In genomic region chr6:102535599-102535998, GRCm38 (mm10) we compare ENCODE assay signal across 26 mouse cellular contexts. TPM values are rescaled to one million over a fixed set of nuclear protein-coding genes. Genes with fewer than 3 reads are reported as not detected.
DNase-seq lines count a peak whose midpoint lies in the region; ATAC-seq and TF ChIP-seq lines count a peak whose summit lies in the region.
"Had no signal": no experiment of that assay in that cellular context is flagged by ENCODE, and none has a peak within 500 bp of the region (broad histone marks: within the 10 kb centered on the region; RNA-seq: fewer than 3 reads in every experiment).

No protein-coding gene starts in this region.

- H3K9me3 ChIP-seq in liver, embryonic 14.5 days (ENCODE audit: control insufficient read depth, low read length) = no peaks in the 10 kb centered on the region
- H3K9me3 ChIP-seq: forebrain, embryonic 13.5 days; heart, embryonic 13.5 days; hindbrain, embryonic 12.5 days had no signal

- ATAC-seq in liver, embryonic 14.5 days (ENCODE audit: insufficient read depth) = peak; percentile 80
- peak; percentile 87 for ATAC-seq in megakaryocyte-erythroid progenitor cell, adult 5-6 weeks (replicated peaks; ENCODE audit: low FRiP score, low TSS enrichment, poor library complexity, severe bottlenecking)
- ATAC-seq in cerebellum, adult (ENCODE audit: insufficient number of reproducible peaks, low FRiP score, low TSS enrichment) = no peak
- ATAC-seq: activated CD4-positive, CD25-positive, alpha-beta regulatory T cell, adult 4 months; CD4-positive, CD25-positive, alpha-beta regulatory T cell, adult 4 months; forebrain, embryonic 13.5 days; forebrain, postnatal 0 days; hindbrain, embryonic 16.5 days; inflammation-experienced regulatory T-cells, adult 6 months; Patski had no signal

- peak; percentile 90 for DNase-seq in MEL-GATA-1-ER (ENCODE audit: extremely low read depth, low read depth)
- DNase-seq in c-Kit-positive CD71-positive TER-119-positive erythroid progenitor cells, embryonic 14.5 days (ENCODE audit: low spot score) = peak; percentile 18
- peak; percentile 19 to 51 (median 37) for DNase-seq in liver, embryonic 14.5 days (ENCODE audit: low read depth in 3 of 3, low spot score in 3 of 3)
- no peak for DNase-seq in layer of hippocampus, adult 18-20 months (ENCODE audit: low spot score in 2 of 2)
- DNase-seq in neural tube, embryonic 10.5 days (ENCODE audit: extremely low spot score, low spot score) = no peak
- DNase-seq: adrenal gland, postnatal 14 days; B cell, adult 2 months; cerebellum, adult 11-12 months; cerebellum, adult 9-10 months; cerebellum, postnatal 25 days; forebrain, postnatal 0 days; gastrocnemius, adult 2 months; gastrocnemius, postnatal 25 days; heart, adult 11 months; heart, postnatal 4 days had no signal

- 0 out of 2 replicates have a peak overlapping the region, but pooled peaks have one; percentile 20 for H3K27ac ChIP-seq in liver, embryonic 14.5 days
- H3K27ac ChIP-seq: forebrain, embryonic 13.5 days; gastrocnemius, adult 2 months; heart, embryonic 13.5 days; hindbrain, embryonic 12.5 days had no signal

- no peaks in the 10 kb centered on the region for H3K27me3 ChIP-seq in liver, embryonic 14.5 days (ENCODE audit: control insufficient read depth, insufficient read depth, low read length)
- H3K27me3 ChIP-seq: forebrain, embryonic 13.5 days; heart, embryonic 13.5 days; hindbrain, embryonic 12.5 days; Patski had no signal

- no peak overlapping the region for H3K4me3 ChIP-seq in liver, embryonic 14.5 days (ENCODE audit: insufficient read depth in 1 of 2, low read depth in 2 of 2, low read length in 2 of 2)
- H3K4me3 ChIP-seq: forebrain, embryonic 13.5 days; gastrocnemius, adult 2 months; heart, embryonic 13.5 days; hindbrain, embryonic 12.5 days had no signal

- TF ChIP-seq CTCF in liver, embryonic 14.5 days (IDR thresholded peaks at IDR 0.05; ENCODE audit: low read depth) = no peak

- WGBS in liver, embryonic 14.5 days (ENCODE audit: insufficient replicate concordance) = 15% methylated on average over 4 of the region's 4 CpGs

- TF ChIP-seq EP300 in liver, embryonic 14.5 days (IDR thresholded peaks at IDR 0.05; ENCODE audit: low read depth) = peak; percentile 77

- no peaks in the 10 kb centered on the region for H3K36me3 ChIP-seq in liver, embryonic 14.5 days (replicated peaks; ENCODE audit: control insufficient read depth, insufficient read depth, low read depth)
- H3K36me3 ChIP-seq: G1E; heart, embryonic 13.5 days; hindbrain, embryonic 12.5 days had no signal

- H3K4me2 ChIP-seq in liver, embryonic 14.5 days (ENCODE audit: low read depth) = peak overlapping the region; percentile 15
- H3K4me2 ChIP-seq: forebrain, embryonic 13.5 days; heart, embryonic 13.5 days; hindbrain, embryonic 12.5 days had no signal

- peaks cover 2 to 6% of the 10 kb centered on the region in 2 experiments; a peak in 2 of 4 replicates for H3K4me1 ChIP-seq in liver, embryonic 14.5 days (replicated peaks; ENCODE audit: control insufficient read depth in 2 of 2, insufficient read depth in 2 of 2, low read length in 1 of 2)
- H3K4me1 ChIP-seq: forebrain, embryonic 13.5 days; heart, embryonic 13.5 days; hindbrain, embryonic 12.5 days had no signal

- H3K9ac ChIP-seq in liver, embryonic 14.5 days (replicated peaks) = no peak overlapping the region
- H3K9ac ChIP-seq: forebrain, embryonic 13.5 days; forebrain, postnatal 0 days; heart, embryonic 13.5 days; hindbrain, embryonic 12.5 days had no signal

RNA-seq across cellular contexts. Expression of gene Cntn3, which starts 37.3 kb away (rescaled TPM):
- 0.48 and 0.70 TPM in 2 replicates for polyA plus RNA-seq in liver, embryonic 14.5 days (2012; rRNA removed)
- 1.1 and 1.3 TPM in 2 replicates for polyA plus RNA-seq in liver, embryonic 14.5 days (2014; fragmentation: Nextera tagmentation; extraction: Ambion mirVana)
- total RNA-seq in megakaryocyte-erythroid progenitor cell, adult 5-6 weeks (2014; fragmentation: Nextera tagmentation) = not detected in 2 replicates
- not detected in 2 replicates for total RNA-seq in megakaryocyte-erythroid progenitor cell, adult 5-6 weeks (2017)
- total RNA-seq in layer of hippocampus, adult 18-20 months (2021) = 10 to 100 TPM; 11.2 to 12.1 TPM
- total RNA-seq: G1E; gastrocnemius, adult 2 months; gastrocnemius, postnatal 25 days had no signal
- polyA plus RNA-seq: activated CD4-positive, CD25-positive, alpha-beta regulatory T cell, adult 4 months; CD4-positive, CD25-positive, alpha-beta regulatory T cell, adult 4 months; G1E; inflammation-experienced regulatory T-cells, adult 6 months had no signal

Comparison
In these comparisons a context has a peak if more than half of its experiments do, and no peak if none do; other contexts are left out.
1. DNase-seq: peak in MEL-GATA-1-ER (single experiment), c-Kit-positive CD71-positive TER-119-positive erythroid progenitor cells, embryonic 14.5 days (single experiment) and liver, embryonic 14.5 days (3 of 3); none in layer of hippocampus, adult 18-20 months (0 of 2) and neural tube, embryonic 10.5 days (single experiment).
2. RNA of gene Cntn3, which starts 37.3 kb away (total RNA-seq): 11.2 to 12.1 TPM in layer of hippocampus, adult 18-20 months; not detected in megakaryocyte-erythroid progenitor cell, adult 5-6 weeks; every median in the first group is over 10 times any median in the second.